Mouse (Mus musculus) spleen, adult 18-20 months (tissue): Measurements from ENCODE around the gene Plekha7.

Experiments
- DNase-seq, 2 experiments: peaks; one replicate each; pipeline ENCODE4 v3.0.0; 2022; ENCODE audit warnings: mixed read lengths in 2 of 2

Plekha7 gene

DNA sequence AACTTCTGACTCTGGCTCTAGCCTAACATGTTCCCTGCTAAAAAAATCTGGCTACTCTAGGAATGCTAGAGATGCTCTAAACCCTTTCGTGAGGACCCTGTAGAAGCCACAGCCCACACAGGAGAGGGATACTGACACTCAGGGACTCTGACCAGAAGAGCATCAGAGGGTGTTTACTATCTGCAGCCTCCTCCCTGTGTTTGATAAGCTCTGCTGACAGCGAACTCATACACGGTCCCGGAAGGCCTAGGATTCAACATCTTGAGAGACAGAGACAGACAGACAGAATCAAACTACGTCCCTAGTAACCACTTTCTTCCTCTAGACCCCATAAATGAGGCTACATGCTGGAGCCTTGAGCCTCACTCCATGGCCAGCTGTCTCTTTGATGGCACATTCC is 20.2 kb downstream of the Plekha7 start:
- no peak for DNase-seq

DNA sequence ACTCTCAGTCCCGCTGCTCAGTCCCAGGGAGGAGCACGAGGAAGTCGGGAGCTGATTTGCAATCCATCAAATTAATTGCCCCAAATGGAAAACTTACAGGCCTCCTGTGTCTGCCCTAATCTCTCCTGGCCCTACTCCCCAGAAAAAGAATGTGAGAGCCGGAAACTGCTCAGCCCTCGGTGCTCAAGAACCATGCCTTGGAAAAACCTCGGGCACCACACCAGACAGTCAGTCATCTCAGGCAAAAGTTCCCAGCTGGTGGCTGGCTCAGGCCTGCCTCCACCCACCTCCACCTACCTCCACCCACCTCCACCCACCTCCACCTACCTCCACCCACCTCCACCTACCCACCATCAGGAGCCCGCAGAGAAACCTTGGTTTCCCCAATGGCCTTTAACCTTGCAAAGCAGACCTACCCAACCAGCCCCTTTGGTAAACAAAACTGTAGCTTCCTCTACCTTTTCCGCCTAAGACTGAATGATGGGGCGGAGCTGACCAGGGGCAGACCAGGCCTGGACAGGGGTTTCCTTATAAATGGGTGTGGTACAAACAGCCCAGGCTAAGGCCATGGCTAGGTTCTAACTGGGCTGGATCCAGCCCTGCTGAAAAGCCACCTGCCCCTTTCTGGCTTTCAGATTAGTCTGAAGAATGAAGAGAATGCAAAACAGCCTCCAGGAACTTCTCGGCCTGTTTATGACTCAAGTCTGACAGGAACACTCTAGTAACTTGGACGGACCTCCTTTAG is 21.4 kb downstream of the Plekha7 start:
- DNase-seq, result no peak

DNA sequence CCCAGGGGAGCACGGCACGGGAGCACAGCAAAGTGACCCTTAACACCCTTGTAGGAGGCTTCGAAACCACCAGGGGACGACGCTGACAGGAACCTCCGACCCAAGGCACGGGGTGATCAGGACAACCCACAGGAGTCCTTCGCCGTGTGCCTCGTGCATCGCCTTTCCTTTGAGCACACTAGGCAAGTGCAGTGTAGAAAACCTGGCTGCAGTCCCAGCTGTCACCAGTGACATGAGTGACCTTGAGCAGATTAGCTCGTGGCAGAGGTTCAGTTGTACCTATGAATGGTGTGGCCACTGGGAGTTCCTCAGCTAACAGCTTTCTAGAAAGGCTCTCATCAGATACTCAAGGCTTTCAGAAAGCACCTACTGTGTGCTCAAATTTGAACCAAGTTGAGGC is 22.0 kb downstream of the Plekha7 start:
- DNase-seq, result no peak

DNA sequence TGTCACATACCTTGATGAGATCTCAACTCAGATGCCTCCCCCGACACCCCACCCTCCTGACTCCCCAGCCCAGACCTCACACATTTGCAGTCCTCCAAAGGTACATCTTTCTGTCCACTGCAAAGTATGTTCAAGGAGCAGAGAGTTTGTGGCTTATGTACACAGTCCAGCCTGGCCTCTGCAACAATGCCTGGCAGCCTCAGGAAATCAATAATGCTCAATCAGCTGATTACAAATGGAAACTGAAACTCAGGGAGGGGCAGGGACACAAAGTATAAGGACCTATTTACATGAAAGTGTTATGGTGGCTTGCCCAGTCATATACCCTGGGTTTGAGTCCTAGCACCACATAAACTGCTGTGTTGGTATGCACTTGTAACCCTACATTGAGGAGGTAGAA is 23.0 kb downstream of the Plekha7 start:
- no peak for DNase-seq

DNA sequence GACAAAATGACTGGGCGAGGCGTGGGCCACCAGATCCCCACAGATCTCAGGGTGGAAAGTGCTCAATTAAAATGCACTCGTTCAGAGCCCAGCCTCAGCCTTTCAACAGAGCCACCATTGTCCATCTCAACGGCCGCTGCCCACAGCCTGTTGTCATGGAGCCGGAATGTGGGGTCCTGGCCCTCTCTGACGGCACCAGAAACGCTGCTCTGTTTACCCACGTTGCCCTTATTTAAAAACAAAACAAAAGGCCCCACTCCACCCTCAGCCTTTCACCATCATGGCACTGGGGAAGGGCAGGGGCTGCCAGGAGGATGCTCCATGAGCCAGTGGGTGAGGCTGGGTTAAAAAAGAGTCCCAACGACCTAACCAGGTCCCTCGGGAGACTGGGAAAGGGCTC is 25.4 kb downstream of the Plekha7 start:
- no peak for DNase-seq

DNA sequence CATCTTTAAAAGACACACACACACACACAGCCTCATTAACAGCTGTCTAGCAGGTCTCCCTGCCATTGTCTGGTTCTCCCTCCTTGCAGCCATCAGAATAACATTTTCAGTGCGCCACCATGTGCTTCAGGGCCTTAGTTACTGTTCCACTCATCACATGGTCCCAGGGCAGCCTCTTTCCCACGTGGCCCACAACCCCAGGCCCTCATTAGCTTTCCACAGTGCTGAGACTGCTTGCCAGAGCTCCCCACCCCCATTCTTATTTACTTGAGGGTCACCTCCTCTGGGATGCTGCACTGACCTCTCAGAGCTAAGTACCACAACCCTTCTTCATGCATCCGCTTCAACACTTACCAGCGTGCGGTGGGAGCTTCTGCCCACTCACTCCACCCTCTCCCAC is 28.1 kb downstream of the Plekha7 start:
- DNase-seq, result no peak

DNA sequence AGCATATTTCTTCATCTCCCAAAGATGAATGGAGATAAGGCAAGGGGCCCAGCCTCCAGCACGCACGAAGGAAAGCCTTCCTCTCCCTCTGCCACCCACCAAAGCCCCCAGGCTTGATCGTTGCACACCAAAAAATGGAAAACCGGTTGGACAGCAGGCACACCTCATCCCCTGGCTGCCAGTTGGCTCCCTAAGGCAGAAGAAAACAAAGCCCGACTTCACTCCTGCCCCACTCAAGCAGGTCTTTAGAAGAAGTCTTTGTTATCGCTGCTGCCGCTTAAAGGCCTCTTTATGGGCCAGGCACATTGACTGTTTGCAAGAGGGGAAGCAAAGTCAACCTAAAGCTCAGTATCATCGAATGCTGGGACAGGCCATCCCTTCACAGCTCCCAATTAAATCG is 29.9 kb downstream of the Plekha7 start:
- DNase-seq, result no peak

DNA sequence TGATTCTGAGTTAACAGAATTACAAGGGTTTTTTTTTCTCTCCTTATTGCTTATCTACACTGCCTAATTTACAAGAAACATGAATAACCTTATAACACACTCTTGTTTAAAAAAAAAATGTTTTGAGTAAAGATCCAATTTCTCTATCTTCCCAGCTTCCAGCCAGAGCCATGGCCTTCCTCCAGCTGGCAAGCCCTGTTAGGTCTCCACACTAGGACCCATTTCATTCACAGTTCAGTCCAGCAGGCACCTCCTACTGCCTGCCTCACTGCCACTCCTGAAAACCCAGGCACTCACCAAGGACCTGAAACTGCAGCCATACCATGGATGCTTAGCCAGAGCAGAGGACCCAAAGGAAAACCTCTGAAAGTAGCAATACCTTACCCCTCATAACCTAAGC is 31.9 kb downstream of the Plekha7 start:
- DNase-seq, result no peak

DNA sequence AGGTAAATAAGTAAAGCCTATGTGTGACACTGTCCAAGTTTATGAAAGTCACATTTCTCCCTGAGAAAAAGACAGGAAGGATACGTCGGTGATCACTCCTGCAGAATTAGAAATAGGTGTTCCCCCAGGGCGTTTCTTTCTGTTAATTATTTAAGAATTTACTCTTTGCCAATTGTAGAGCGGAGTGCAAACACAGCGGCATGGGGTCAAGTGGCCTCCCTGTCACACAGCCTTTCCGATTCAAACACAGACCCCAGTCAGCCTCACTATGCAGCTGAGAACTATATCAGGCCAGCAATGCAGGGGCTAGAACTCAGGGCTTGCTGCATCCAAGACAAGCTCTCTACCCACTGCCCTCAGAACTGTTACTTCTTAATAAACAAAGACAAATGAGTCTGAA is 35.1 kb downstream of the Plekha7 start:
- no peak for DNase-seq

DNA sequence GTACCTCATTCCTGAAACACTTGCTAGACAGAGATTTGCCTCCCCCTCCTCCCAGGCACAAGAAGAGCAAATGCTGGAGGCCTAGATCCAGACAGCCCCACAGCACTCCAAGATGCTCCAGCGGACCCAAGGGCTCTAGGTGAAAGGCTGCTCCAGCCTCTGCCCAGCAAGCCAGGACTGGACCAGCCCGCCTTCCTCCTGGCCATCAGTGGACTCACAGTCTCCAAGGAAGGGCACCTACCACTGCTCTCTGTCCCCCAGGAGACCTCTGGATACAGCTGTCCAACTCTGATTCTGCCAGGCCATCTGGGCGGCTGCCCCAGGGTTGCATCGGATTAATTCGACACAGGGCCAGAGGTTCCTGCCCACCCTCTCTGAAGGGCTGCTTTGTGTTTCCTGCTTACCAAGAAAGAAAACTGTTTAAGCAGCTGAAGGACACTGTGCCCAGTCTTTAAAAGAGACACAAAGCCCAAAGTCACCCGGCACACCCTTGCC is 38.6 kb downstream of the Plekha7 start:
- DNase-seq, result no peak

DNA sequence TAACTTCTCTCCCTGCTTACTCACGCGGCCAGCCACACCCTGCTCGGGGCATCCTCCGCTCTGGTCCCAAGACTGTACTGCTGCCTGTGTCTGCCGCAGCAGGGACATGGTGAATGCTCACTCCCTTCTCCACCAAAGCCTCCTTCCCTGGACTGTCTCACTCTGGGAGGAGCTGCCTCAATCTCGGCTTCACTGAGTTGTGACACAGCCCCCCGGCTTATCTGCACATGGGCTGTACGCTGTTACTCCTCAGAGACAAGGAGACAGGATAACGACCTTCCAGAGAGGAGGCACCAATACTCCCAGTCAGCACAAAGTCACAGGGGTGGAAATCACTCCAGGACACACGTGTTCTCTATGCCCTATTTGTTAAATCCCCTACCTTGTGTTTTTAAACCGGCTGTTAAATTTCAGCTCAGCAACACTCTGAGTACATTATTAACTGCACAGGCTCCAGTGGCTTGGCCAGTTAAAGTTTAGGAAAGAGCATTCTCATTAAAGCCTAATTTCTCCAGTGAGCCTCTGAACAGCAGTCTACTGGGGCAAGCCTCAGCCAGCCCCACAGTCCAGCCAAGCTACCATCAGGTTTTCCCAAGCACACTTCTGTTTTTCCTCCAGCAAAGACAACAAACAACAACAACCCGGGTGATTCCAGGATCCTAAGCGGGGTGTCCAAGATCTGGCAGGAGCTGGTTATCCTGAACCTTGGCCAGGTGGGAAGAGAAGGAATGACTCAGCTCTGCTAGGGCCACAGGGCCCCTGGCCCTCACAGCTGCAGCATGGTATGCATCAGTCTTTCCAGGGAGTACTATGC is 39.9 kb downstream of the Plekha7 start:
- DNase-seq, result no peak

DNA sequence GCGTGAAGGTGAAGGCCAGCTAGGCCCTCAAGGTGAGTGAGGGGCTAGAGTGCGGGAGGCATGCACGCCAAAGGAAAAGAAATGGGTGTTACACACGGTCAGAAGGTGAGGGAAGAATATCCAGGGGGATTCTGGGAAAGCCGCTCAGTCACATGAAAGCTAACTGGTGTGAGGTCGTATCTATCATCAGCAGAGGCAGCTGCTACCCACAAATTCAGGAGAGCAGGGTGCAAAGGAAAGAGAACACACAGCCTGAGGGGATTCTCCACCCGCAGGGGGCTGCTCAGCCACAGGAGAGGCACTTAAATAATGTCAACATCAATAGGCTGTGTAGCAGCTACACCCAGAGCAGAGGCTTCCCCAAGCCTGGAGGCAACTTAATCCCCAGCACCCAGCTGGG is 44.9 kb downstream of the Plekha7 start:
- DNase-seq, result no peak

DNA sequence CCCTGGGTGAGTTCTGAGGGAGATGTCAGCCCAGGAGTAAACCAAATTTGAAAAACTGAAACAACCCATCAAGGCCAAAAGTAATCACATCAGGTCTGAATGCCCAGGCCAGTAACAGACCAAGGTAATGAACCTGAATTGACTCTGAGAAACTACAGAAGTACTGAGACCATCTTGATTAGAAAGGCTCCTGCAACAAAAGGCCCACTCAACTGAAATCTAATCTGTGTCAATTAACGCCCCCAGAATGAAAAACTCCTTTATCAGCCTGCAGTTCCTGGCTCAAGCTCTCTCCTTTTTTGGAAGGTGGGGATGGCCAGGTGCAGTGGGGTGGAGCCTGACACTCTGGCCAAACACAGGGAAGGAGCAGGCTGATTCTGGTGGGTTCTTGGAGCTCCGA is 45.7 kb downstream of the Plekha7 start:
- DNase-seq, result no peak

DNA sequence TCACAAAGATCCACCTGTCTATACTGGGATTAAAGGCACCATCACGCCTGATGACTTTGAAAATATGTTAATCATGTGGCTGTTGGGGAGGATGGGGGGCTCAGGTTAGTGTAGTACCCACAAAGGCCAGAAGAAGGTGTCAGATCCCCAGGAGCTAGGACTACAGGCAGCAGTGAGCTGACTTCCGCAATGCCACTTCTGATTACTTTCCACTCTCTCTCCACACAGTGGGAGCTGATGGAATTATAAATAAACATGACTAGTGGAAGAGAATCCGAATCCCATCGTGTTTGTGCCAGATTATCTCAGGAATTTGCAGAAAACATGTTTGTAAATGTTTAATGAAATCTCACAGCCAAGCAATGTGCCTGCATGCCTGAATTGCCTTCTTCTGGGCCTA is 46.1 kb downstream of the Plekha7 start:
- no peak for DNase-seq

DNA sequence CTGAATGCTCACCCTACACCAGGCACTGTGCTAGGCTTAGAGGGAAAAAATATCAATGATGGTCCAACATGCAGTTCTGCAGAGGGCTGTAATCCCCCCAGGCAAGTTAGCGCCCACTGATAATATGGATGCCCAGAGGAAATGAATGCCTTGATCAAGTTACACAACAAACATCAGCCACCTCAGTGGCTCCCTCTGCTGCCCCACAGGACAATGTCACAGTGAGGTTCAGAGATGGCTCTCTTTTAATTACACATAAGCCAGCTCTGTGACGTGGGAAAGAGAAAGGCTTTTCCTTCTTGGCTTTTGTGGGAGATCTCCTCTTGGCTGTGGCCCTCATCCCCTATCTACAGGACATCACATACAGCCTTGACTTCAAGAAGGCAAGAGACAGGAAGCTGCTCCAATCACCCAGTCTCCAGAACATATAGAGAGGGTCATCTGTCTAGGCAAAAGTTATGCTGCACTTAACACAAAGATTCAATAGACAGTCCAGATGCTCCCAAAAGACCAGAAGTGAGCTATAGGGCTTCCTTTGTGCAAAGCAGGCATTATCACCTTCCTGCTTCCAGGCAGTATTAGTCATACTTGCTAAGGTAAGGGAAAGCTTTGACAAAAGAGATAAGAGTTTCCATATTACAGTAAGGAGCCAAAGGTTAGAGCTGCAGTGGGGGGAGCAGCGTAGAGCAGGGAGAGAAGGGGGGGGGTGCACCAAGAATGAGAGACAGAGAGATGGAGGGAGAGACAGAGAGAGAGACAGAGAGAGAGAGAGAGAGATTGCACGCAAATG is 47.2 kb downstream of the Plekha7 start:
- no peak for DNase-seq

DNA sequence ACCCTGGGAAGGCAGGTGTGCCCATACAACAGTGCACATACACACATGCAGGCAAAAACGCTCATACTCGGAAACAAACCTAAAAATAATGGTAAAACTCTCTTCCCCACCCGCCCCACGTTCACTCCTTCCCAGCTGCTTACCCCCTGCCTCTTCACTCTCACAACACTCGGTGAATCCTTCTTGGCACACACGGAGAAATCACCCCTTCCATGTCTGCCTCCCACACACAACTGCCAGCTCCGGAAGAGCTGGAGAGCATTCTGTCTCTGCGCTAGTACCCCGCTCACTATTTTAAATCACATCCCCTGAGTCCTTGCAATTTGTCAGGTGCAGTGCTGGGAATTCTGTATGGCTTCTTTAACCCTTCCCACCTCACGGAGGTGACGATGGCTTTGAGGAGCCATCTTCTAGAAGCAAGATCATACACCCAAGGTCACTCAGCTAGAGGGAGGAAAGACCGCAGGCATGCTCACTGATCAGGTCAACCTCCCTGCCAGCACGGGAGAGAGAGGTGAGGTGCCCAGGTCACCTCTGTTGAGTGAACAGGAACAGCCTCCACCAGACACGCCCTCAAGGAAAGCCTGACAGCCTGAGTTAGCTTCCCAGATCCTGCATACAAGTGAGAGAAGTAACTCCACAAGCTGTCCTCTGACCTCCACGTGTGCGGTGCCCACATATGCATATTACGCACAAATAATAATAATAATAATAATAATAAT is 49.6 kb downstream of the Plekha7 start:
- no peak for DNase-seq

DNA sequence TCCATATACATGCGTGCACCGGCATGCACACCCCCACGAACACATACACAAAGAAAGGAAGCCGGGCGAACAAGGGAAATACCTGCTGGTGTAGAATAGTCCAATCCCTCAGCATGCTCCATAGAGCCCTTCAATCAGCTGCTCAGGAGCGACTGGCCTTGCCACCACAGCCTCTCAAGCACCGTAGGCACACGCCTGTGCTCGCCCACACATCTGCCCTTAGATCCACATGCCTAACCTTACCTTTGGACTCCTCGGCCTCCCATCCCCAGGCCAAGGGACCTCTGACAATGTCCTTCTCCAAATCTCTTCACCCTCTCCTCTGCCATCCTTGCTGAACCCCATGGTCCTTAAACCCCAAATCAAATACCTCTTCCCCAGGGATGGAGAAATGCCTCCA is 50.2 kb downstream of the Plekha7 start:
- no peak for DNase-seq

DNA sequence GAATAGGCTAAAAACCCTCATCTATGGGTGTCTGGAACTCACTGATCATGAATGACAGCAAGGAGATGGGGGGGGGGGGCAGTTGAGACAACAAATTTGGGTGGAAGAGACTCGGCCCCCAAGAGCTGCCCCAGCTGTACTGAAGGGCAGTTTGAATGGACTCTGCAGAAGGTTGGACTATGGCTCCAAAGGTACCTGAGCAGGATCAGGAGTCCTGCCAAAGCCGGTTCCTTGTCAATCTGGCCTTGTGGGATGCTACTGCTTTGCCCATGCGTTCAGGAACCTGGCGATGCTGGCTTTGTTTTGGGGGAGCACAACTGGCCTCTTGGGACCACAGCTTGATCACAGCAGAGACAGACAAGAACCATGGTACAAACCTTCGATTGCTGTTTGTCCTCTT is 52.5 kb downstream of the Plekha7 start:
- DNase-seq, result no peak

DNA sequence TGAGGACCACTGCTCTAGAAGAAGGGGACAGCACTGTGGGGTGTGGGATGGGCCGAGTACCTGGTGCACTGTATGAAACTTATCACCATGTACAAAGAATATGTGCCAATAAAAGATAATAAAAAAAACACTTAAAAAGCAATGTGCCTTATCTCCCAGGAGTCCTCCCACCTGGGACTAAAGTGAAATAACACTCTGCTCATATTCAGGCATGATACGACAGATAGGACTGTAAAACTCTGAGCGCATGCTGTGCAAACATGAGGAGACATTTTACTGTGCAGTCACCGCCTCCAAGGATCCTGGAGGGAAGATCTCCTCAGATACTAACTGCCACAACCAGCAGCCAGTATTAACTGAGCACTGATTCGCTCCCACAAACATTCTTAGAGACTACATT is 53.5 kb downstream of the Plekha7 start:
- DNase-seq, result no peak

DNA sequence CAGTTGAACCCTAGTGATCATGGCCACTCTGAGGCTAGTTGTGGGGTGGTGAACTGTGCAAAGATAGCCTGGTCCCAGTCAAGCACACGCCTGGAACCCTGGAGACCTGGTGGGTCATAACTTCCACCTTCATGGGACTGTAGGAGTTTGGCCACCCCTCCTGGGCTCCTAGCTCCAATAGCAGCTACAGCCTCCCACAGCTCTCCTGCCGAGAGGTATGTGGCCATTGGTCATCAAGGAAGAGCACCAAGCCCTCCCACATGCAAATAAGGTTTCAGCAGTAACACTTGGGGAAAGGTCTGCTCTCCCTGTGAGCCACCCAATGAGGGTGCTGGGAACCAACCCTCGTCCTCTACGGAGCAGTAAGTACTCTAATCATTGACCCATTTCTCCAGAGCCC is 55.7 kb downstream of the Plekha7 start:
- no peak for DNase-seq

DNA sequence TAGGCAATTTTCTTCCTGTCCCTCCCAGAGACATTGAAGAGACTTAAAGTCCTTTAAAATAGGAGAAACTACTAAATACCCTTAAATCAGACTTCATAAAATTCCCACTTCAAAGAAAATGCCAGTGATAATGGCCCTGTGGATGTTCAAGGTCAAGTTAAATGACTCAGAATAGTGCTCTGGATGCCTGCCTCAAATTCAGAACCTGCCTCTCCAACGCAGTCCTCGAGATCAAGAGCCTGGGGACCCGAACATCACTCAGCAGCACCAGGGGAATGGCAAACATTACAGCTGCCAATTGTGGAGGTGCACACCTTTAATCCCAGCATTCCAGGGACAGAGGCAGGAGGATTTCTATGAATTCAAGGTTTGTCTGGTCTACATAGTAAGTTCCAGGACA is 56.7 kb downstream of the Plekha7 start:
- DNase-seq, result no peak

DNA sequence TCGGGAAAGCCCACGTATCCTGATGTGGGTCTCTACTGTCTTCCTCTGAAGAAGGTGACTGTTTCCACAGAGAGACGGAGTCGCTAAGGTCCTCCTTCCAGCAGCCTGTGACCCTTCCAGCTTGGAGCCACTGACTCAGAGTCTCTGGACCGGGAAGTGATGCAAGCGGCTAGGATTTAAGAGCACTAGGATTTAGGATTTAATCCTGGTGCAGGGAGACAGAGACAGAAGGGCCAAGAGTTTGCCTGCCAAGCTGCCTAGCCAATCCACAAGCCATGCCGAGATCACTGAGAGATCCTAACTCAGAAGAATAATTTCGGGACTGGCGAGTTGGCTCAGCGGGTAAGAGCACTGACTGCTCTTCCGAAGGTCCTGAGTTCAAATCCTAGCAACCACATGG is 59.6 kb downstream of the Plekha7 start:
- DNase-seq, result no peak

DNA sequence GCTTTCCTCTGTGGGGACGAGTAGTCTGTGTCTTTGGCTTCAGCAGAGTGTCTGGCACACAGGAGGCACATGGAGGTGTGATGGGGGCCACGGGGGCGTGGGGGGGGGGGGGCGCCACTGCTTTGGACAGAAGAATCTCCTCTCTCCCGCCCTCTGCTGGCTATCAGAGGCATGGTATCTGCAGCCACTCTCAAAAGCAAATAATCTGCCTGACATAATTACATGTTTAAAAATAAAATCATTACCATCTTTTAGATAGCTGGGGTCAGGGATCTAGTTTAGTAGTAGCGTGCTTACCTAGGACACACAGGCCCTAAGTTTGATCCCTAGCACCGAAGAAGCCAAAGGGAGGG is 60.8 kb downstream of the Plekha7 start:
- peak in 1 of 2 experiments; percentile 16 for DNase-seq
